Mouse (Mus musculus) forebrain, embryonic 11.5 days (tissue): Measurements from ENCODE around the gene Pdzd7. TPM values are rescaled to one million over a fixed set of nuclear protein-coding genes. Genes with fewer than 3 reads are reported as not detected.

Source experiments
- ATAC-seq: fragments of 200-750 bp; cut with Nextera tagmentation; replicated peaks from 2 replicates; pipeline ENCODE4 v1.8.0; 2017; ENCODE audit warnings: moderate TSS enrichment; ENCODE audit not compliant: low FRiP score
- DNase-seq: peaks from one replicate; pipeline ENCODE4 v3.0.0-alpha.2; 2017; ENCODE audit warnings: low spot score
- H3K27ac ChIP-seq: fragments of 300-500 bp; sonication (generic); 2 replicates; pipeline ENCODE4 v1.5.1; 2014; ENCODE audit warnings: low read depth, low read length
- H3K27me3 ChIP-seq: fragments of 300-500 bp; sonication (generic); 2 replicates; pipeline ENCODE4 v1.6.1; 2014; ENCODE audit warnings: mild to moderate bottlenecking, low read length, mixed read lengths; ENCODE audit not compliant: control insufficient read depth, insufficient read depth
- H3K36me3 ChIP-seq: fragments of 300-500 bp; sonication (generic); 2 replicates; pipeline ENCODE4 v1.6.1; 2014; ENCODE audit warnings: mild to moderate bottlenecking, low read length, moderate library complexity, mixed read lengths; ENCODE audit not compliant: control insufficient read depth, insufficient read depth
- H3K4me1 ChIP-seq: fragments of 300-500 bp; sonication (generic); replicated peaks from 2 replicates; pipeline ENCODE4 v1.6.1; 2014; ENCODE audit warnings: low read length, mixed read lengths; ENCODE audit not compliant: control insufficient read depth, insufficient read depth
- H3K4me2 ChIP-seq: fragments of 300-500 bp; sonication (generic); 2 replicates; pipeline ENCODE4 v1.6.1; 2014; ENCODE audit warnings: low read depth, mild to moderate bottlenecking, low read length, moderate library complexity, mixed read lengths; ENCODE audit not compliant: severe bottlenecking
- H3K4me3 ChIP-seq: fragments of 300-500 bp; sonication (generic); 2 replicates; pipeline ENCODE4 v1.5.1; 2014; ENCODE audit warnings: low read depth, low read length
- H3K9ac ChIP-seq: fragments of 300-500 bp; sonication (generic); 2 replicates; pipeline ENCODE4 v1.6.1; 2014; ENCODE audit warnings: low read length
- H3K9me3 ChIP-seq: fragments of 300-500 bp; sonication (generic); 2 replicates; pipeline ENCODE4 v1.6.1; 2016; ENCODE audit warnings: low read length, mixed read lengths; ENCODE audit not compliant: control insufficient read depth
- WGBS: fragments of 180-500 bp; shearing (Covaris S2); extraction: QIAGEN DNeasy Blood & Tissue Kit; methylation state at CpG from one replicate; pipeline ENCODE4 v1.1.7; 2014; 5-methylcytosine and 5-hydroxymethylcytosine counted together
- polyA plus RNA-seq: library from polyadenylated mRNA; unstranded; fragments of >200 nt; fragmentation: Nextera tagmentation; extraction: Ambion mirVana; gene quantifications from 2 replicates; pipeline ENCODE4 v1.2.1, GENCODE M21; 2014

Pdzd7 gene
- polyA plus RNA-seq, 1 experiment from 2014 or later, result 0.61 TPM

DNA sequence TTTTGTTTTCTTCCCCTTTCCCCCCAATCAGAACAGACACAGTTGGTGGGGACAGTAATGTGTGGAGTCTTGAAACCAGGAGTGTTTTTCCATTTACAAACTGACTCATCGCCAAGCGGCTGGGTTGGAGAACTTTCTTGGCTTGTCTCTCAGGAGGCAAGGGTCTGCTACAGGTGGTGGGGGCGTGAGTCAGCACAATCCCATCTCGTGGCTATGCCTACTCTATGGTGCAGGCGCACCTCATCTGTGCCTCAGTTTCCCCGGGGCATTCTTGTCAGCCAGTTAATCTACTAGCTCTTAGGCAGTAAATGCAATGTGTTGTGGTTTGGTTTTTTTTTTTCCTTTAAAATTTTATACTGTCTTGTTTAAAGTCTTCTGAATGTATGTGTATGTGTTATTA is 62.2 kb downstream of the Pdzd7 start:
- Histone ChIP-seq H3K4me3 (no peak overlapping the region), H3K27ac (no peak overlapping the region), H3K4me1 (no peaks in the 10 kb centered on the region), H3K27me3 (0 out of 2 replicates have a peak, but pooled peaks cover 1% of the 10 kb centered on the region), H3K9me3 (no peaks in the 10 kb centered on the region), H3K9ac (no peak overlapping the region), H3K36me3 (peaks cover 3% of the 10 kb centered on the region; the same call in 1 of the 2 replicates), H3K4me2 (no peak overlapping the region)
- DNase-seq (no peak), ATAC-seq (no peak)
- WGBS, result 94% methylated on average over 6 of the region's 6 CpGs

DNA sequence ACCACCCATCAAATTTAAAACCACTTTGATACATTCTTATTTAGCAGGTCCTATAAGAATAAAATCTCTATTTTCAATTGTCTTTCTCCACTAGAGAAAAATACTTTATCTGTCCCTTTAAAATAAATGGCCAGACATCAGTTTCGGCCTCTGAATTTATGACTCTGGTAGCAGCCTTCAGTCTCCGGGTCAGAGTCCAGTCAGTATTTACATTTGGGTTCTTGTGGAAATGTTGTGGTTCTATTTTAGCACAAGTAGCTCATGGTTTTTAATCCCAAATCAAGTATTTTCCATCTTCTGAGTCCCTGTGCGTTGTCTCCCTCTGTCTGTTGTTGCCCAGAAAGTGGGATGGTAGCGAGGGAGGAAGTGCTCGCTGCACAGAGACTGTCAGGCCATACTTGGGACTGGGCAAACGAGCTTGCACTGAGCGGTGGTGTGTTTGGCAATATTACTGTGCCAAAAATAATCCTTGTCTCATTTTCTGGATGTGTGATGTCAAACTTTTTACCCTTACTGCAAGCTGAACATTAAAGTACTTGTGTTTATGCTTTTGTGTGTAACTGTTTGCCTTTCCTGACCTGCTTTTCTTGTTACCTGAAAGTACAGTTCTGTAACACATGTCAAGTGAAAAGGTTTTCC is 62.9 kb downstream of the Pdzd7 start:
- H3K36me3 ChIP-seq, result peaks cover 3% of the 10 kb centered on the region; the same call in 1 of the 2 replicates
- H3K4me2 ChIP-seq, result no peak overlapping the region
- ATAC-seq, result no peak
- no peaks in the 10 kb centered on the region for H3K4me1 ChIP-seq
- H3K4me3 ChIP-seq, result no peak overlapping the region
- H3K27ac ChIP-seq, result no peak overlapping the region
- no peaks in the 10 kb centered on the region for H3K9me3 ChIP-seq
- DNase-seq, result no peak
- H3K27me3 ChIP-seq, result no peaks in the 10 kb centered on the region
- no peak overlapping the region for H3K9ac ChIP-seq
- 90% methylated on average over 7 of the region's 7 CpGs for WGBS

- Histone ChIP-seq H3K4me3 (no peak overlapping the region), H3K27ac (no peak overlapping the region), H3K9ac (no peak overlapping the region), H3K36me3 (peaks cover 5% of the 10 kb centered on the region; the same call in 1 of the 2 replicates), H3K27me3 (no peaks in the 10 kb centered on the region), H3K4me1 (no peaks in the 10 kb centered on the region), H3K4me2 (no peak overlapping the region), H3K9me3 (no peaks in the 10 kb centered on the region)
- DNase-seq (no peak), ATAC-seq (no peak)
- WGBS, result 94% methylated on average over 2 of the region's 2 CpGs
These were observed 64.7 kb downstream of the Pdzd7 start for GRCm38 (mm10) chr19:44980787-44981186.

DNA sequence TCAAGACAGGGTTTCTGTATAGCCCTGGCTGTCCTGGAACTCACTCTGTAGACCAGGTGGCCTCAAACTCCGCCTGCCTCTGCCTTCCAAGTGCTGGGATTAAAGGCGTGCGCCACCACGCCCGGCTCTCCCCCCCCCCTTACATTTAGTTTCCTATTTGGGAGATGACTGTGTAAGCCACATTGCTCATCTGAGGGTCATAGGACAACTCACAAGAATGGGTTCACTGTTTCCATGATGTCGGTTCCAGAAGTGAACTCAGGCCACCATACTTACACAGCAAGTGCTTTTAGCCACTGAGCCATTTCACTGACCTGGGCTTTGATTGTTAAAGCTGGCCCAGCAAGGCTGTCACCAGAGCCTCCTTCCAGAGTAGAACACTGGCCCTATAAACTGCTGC is 68.4 kb downstream of the Pdzd7 start:
- Histone ChIP-seq H3K27ac (no peak overlapping the region), H3K4me2 (no peak overlapping the region), H3K27me3 (no peaks in the 10 kb centered on the region), H3K4me1 (no peaks in the 10 kb centered on the region), H3K9me3 (no peaks in the 10 kb centered on the region), H3K36me3 (peaks cover 15% of the 10 kb centered on the region; the same call in 1 of the 2 replicates), H3K4me3 (no peak overlapping the region), H3K9ac (no peak overlapping the region)
- no peak for ATAC-seq
- DNase-seq, result no peak
- 90% methylated on average over 6 of the region's 6 CpGs for WGBS

Other genes with a start within 250 kb of the Pdzd7 start
- 55.6 and 59.3 TPM in 2 replicates for gene Slf2, start 114.6 kb downstream of the Pdzd7 start, polyA plus RNA-seq
- 7.1 and 7.4 TPM in 2 replicates for gene Sema4g, start 56.6 kb downstream of the Pdzd7 start, polyA plus RNA-seq
- gene Twnk, start 40.1 kb downstream of the Pdzd7 start, polyA plus RNA-seq, result 18.4 and 19.9 TPM in 2 replicates
- 71.4 and 78.1 TPM in 2 replicates for gene Mrpl43, start 39.3 kb downstream of the Pdzd7 start, polyA plus RNA-seq
- 52.7 and 56.9 TPM in 2 replicates for gene Lzts2, start 31.3 kb downstream of the Pdzd7 start, polyA plus RNA-seq
- gene Sfxn3, start 1.8 kb upstream of the Pdzd7 start, polyA plus RNA-seq, result 15.4 and 18.7 TPM in 2 replicates
- 0.20 and 0.31 TPM in 2 replicates for gene Kazald1, start 29.5 kb upstream of the Pdzd7 start, polyA plus RNA-seq
- not detected in 2 replicates for gene Tlx1, start 105.0 kb upstream of the Pdzd7 start, polyA plus RNA-seq
- 0.11 TPM in 1 of 2 replicates, not detected in the other for gene Lbx1, start 190.1 kb upstream of the Pdzd7 start, polyA plus RNA-seq